19 mouse cellular contexts compared by ENCODE assay signal in genomic region chr3:95839250-95839649, GRCm38 (mm10).
"Had no signal": no experiment of that assay in that cellular context is flagged by ENCODE, and none has a peak within 500 bp of the region (broad histone marks: within the 10 kb centered on the region; RNA-seq: fewer than 3 reads in every experiment).

No protein-coding gene starts in this region.

- H3K9ac ChIP-seq: liver, embryonic 15.5 days; lung, embryonic 14.5 days had no signal

- ATAC-seq: inflammation-experienced regulatory T-cells, adult 6 months; intestine, embryonic 16.5 days; lung, postnatal 0 days had no signal

- H3K9me3 ChIP-seq: liver, embryonic 15.5 days; megakaryocyte, embryonic 14.5 days had no signal

- H3K27me3 ChIP-seq: liver, embryonic 15.5 days; megakaryocyte, embryonic 14.5 days had no signal

- H3K4me3 ChIP-seq: layer of hippocampus, adult 2 months; liver, embryonic 15.5 days; megakaryocyte, embryonic 14.5 days had no signal

- DNase-seq: kidney, adult 18-20 months; kidney, adult 9 months; kidney, postnatal 25 days; layer of hippocampus, adult 9-11 months; lung, embryonic 14.5 days; midbrain, embryonic 14.5 days; thymus, adult 2 months; thymus, postnatal 14 days; thymus, postnatal 4 days had no signal

- H3K27ac ChIP-seq: kidney, postnatal 0 days; layer of hippocampus, adult 2 months; liver, embryonic 15.5 days; macrophage; stomach, postnatal 0 days had no signal

- H3K4me2 ChIP-seq: liver, embryonic 15.5 days; lung, embryonic 14.5 days; midbrain, embryonic 11.5 days had no signal
